Mouse (Mus musculus) heart, postnatal 0 days (tissue): Measurements from ENCODE around the gene Pdhb.

Source experiments
- CTCF ChIP-seq: IDR thresholded peaks from 2 replicates; pipeline ENCODE4 v1.5.1; 2016; ENCODE audit warnings: antibody characterized with exemption, control low read depth, low read depth
- EP300 ChIP-seq: IDR thresholded peaks from 2 replicates; pipeline ENCODE4 v1.6.1; 2016; ENCODE audit warnings: antibody characterized with exemption, low read depth

DNA sequence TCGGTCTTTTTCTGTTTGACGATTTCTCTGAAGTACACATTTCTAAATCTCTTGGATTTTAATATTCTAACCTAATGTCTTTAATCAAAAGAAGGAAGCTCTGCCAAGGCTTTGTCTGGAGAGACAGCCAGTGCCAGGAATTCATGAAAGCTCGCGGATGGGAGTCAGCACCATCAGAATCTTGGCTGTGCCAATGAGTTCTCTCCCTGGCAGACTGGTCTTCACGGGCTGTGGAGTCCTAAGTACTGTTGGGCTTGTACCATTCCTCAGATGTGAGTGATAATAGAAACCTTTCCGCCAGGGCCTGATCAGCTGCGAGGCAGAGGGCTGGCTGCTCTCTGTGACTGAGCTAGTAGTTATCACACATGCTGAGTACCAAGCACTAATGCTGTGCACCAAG, 49.7 kb downstream of the Pdhb start:
- TF ChIP-seq CTCF (no peak), EP300 (no peak)
